Mouse (Mus musculus) bone marrow macrophage, adult 2 months (primary cell): Measurements from ENCODE around the gene Abcg1.

Experiments used
- CTCF ChIP-seq: IDR thresholded peaks from 2 replicates; pipeline ENCODE4 v1.5.1; 2012; ENCODE audit warnings: low read depth, mild to moderate bottlenecking, low read length, moderate library complexity
- POLR2A ChIP-seq: IDR thresholded peaks from 2 replicates; pipeline ENCODE4 v1.6.1; 2012; ENCODE audit warnings: mild to moderate bottlenecking, low read depth, low read length, borderline replicate concordance

- TF ChIP-seq CTCF (no peak), POLR2A (no peak)
Measured at GRCm38 (mm10) chr17:31144040-31145037, 86.9 kb downstream of the Abcg1 start, which contains the start of gene Tff2.
